In the genomic region with DNA sequence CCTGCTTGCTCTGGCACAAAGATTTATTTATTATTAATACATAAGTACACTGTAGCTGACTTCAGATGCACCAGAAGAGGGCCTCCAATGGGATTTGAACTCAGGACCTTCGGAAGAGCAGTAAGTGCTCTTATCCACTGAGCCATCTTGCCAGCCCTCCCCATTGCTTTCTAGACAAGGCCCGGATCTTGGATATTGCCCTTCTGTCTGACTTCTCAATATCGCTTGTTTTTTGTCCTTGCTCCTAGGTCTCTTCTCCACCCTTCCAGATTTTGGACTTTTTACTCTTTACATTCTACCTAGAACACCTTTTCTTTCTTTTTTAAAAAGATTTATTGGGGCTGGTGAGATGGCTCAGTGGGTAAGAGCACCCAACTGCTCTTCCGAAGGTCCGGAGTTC, we compare ENCODE assay signal across 17 mouse cellular contexts.
"Had no signal": no experiment of that assay in that cellular context is flagged by ENCODE, and none has a peak within 500 bp of the region (broad histone marks: within the 10 kb centered on the region; RNA-seq: fewer than 3 reads in every experiment).

No protein-coding gene starts in this region.

- H3K9ac ChIP-seq: lung, embryonic 14.5 days; midbrain, embryonic 15.5 days; neural tube, embryonic 15.5 days had no signal

- ATAC-seq: intestine, postnatal 0 days; lung, postnatal 0 days; midbrain, embryonic 15.5 days had no signal

- H3K4me3 ChIP-seq: midbrain, embryonic 15.5 days; neural tube, embryonic 12.5 days; neural tube, embryonic 15.5 days had no signal

- H3K27ac ChIP-seq: midbrain, embryonic 15.5 days; neural tube, embryonic 12.5 days; neural tube, embryonic 15.5 days; stomach, postnatal 0 days had no signal

- H3K9me3 ChIP-seq: megakaryocyte, embryonic 14.5 days; midbrain, embryonic 15.5 days; neural tube, embryonic 12.5 days; neural tube, embryonic 15.5 days had no signal

- DNase-seq: kidney, adult 8-10 months; kidney, postnatal 14 days; kidney, postnatal 4 days; left cerebral cortex, postnatal 4 days; lung, embryonic 14.5 days; right cerebral cortex, adult 18-20 months; right cerebral cortex, postnatal 14 days; right cerebral cortex, postnatal 4 days; thymus, adult 18-20 months; thymus, postnatal 36 days had no signal

- H3K27me3 ChIP-seq: megakaryocyte, embryonic 14.5 days; midbrain, embryonic 15.5 days; neural tube, embryonic 12.5 days; neural tube, embryonic 15.5 days had no signal
